Mouse (Mus musculus): ENCODE results near the gene Sds.
"Not testable (repeated sequence)": the region's sequence is repeated elsewhere in the genome, so short reads cannot be mapped to it uniquely, and the experiment has no call there.

Sds gene

GRCm38 (mm10) chr5:120487844-120488243 lies 11.5 kb downstream of the Sds start:
- DNase-seq (ENCODE audit: low read depth) = no peak

GRCm38 (mm10) chr5:120490679-120491192 lies 14.4 kb downstream of the Sds start:
- DNase-seq (ENCODE audit: low read depth) = no peak

DNA sequence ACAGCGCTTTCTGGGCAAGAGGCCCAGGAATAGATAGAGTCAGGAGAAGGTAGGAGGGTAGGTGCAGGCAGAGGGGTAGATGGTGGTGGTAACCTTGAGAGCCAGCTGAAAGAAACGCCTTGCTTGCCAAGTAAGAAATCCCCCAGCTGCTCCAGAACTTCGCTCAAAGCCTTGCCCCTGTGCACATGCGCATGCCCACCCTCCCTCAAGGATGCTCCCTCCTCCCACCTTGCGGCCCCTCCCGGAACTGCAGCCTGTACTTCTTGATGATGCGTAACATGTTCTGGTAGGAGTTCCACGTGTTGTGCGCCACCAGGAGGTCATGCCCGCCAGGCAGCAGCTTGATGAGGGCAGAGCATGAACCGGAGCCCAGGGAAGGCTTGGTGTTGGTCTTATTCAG lies 16.1 kb downstream of the Sds start:
- no peak for DNase-seq (ENCODE audit: low read depth)

GRCm38 (mm10) chr5:120493440-120493839 lies 17.1 kb downstream of the Sds start:
- no peak for DNase-seq (ENCODE audit: low read depth)

GRCm38 (mm10) chr5:120493873-120494395 lies 17.6 kb downstream of the Sds start:
- DNase-seq (ENCODE audit: low read depth) = no peak

DNA sequence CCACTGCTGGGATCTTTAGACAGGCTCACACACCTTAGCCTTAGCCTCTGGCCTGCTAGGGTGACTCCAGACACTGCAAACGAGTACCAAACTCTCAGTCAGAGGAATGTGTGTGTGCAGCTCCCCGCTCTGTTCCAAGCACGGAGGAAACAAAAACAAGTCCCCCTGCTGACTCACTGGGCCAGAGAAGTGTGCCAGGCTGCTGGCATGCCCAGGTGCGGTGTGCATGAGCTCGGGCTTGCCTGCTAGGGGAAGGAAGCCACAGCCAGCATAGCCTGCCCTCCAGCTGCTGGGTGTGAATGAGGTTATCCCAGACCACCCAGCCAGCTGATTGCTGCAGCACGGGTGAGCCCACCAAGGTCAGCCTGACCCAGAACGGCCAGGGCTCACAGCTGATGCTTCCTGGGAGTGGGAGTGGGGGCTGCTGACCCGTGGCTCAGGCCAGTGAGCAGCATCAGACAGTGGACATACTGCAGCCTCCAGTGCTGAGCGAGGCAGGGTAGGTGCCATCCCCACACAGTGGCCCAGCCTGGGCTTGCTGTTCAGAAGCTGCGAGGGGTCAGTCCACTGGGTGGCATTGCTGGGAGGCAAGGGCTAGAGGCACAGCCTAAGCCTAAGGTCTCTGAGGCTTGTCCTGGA lies 18.9 kb downstream of the Sds start:
- no peak for DNase-seq (ENCODE audit: low read depth)

DNA sequence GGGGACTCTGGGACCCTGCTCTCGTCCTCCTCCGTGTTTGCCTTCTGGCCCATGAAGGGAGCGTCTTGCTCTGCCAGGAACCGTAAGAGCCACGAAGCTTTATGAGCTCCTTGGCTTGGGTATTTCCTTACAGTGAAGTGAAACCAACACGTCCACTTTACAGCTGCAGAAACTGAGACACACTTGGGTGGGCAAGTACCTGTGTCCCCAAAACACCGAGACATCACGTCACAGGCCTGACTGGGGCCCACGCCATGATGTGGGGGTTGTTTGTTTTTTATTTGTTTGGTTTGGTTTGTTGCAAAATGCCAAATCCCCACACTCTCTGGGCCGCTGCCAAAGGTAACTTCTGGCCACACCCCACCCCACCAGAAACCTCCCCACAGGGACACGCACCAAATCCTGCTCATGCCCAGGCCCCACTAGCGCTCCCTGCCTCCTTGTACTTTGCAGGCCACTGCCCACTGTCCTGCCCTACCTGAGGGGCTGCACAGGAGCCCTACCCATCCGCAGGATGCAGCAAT lies 19.4 kb downstream of the Sds start:
- DNase-seq (ENCODE audit: low read depth) = no peak

GRCm38 (mm10) chr5:120497071-120497470 lies 20.7 kb downstream of the Sds start:
- no peak for DNase-seq (ENCODE audit: low read depth)

- no peak for DNase-seq (ENCODE audit: low read depth)
These were observed 22.9 kb downstream of the Sds start for GRCm38 (mm10) chr5:120499202-120499601.

DNA sequence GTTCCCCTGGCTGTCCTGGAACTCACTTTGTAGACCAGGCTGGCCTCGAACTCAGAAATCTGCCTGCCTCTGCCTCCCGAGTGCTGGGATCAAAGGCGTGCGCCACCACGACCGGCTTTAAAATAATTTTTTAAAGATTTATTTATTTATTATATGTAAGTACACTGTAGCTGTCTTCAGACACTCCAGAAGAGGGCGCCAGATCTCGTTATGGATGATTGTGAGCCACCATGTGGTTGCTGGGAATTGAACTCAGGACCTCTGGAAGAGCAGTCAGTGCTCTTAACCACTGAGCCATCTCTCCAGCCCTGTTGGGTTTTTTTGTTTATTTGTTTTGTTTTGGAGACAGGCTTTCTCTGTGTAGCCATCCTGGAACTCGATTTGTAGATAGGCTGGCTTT lies 24.3 kb downstream of the Sds start:
- DNase-seq (ENCODE audit: low read depth) = not testable (repeated sequence)

GRCm38 (mm10) chr5:120502147-120502621 lies 25.9 kb downstream of the Sds start:
- no peak for DNase-seq (ENCODE audit: low read depth)

- no peak for DNase-seq (ENCODE audit: low read depth)
These were observed 26.4 kb downstream of the Sds start for GRCm38 (mm10) chr5:120502675-120503143.

DNA sequence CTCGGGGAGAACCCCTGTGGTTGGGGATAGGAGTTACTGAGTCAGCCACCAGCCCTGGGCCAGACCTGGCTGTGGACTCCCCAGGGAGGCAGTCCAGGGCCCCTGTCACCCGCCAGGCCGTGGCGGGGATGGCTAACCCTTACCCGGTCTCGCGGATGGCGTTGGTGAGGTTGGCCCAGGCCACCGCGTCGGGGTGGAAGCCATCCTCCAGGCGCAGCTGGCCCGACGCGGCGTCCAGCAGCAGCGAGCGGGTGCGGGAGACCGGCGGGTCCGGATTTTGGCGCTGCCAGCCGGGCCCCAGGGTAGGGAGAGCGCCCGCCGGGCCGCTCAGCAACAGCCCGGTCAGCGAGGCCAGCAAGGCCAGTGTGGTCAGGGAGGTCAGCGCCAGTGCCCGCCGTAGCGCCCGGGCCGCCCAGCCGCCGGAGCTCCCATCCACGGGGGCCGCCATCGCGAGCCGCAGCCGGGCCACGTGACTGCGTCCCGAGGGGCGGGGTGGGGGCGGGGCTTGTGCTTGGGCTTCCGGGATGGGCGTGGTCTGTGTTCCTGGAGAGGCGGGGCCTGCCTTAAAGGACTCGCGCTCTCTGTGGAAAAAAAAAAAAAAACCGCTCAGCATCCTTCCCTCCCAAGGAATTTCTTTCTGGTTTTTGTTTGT lies 26.9 kb downstream of the Sds start, which contains the start of gene Plbd2:
Plbd2 (minus strand) TSS at position 482 of the 652 bp plus-strand sequence.
- DNase-seq (ENCODE audit: low read depth) = peak; percentile 73

DNA sequence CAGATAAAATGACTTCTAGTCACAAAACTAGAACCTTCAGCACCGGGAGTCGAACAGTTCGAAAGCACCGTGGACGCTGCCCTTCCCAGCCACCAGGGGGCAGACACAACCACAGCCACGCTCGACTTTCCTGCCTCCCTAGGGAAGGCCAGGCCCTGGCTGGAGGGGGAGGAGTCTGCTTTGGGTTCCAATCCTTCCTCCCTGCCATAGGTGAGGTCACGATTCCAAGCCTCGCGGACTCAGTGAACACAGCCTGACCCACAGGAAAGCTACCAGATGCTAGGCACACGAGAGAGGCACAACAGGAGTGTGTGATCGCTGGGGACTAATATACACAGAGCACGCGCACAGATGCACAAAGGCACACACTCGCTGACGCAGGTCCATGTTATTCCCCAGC lies 29.0 kb downstream of the Sds start:
- no peak for DNase-seq (ENCODE audit: low read depth)

- DNase-seq (ENCODE audit: low read depth) = no peak
These were observed 29.5 kb downstream of the Sds start for GRCm38 (mm10) chr5:120505781-120506180.

DNA sequence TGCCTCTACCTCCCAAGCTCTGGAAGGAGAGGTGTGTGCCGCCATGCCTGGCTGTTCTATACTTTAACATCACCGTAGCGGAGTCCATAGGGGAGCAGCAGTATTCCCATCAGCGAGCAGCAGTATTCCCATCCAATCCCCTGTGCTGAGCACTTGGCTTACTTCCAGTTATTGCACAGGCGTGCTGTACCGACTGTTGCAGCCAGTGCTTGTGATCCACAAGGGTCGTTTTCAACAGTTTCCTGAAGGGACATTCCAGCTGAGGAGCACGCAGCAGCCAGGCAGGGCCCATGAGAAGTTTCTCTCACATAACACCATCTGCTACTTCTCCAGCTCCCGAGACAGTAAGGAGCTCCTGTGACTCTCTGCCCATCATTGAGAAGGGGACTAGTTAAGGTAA lies 30.2 kb downstream of the Sds start:
- no peak for DNase-seq (ENCODE audit: low read depth)

GRCm38 (mm10) chr5:120507311-120507710 lies 31.0 kb downstream of the Sds start:
- no peak for DNase-seq (ENCODE audit: low read depth)

DNA sequence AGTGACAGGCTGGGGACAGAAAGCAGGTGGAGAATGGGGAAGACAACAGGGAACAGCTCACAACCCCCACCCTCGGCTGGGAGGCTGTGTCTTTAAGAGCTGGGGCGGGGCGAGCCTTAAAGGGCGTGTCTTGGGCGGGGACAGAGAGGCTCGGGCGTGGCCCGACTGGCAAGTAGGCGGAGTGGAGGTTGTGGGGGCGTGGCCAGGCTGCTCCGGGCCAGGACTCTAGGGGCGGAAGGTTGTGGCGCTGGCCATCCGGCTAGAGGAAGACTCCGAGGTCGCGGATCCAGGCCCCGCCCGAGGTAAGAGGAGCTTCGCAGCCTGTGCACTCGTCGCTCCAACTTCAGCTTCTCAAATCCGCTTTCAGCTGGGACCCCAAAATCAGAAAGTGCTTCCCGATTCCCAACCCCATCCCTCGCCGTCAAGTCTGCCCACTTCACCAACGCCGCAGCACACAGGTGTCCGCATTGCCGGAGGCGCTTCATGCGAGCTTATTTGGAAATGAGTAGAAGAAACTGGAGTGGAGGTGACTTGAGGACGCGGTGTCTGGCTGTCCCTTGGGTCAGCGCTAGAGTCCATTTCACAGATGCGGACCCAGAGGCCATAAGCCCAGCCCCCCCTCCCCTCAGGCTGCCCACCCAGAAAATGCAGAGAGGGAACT lies 34.8 kb downstream of the Sds start, which contains the start of gene Slc8b1:
Slc8b1 (plus strand) TSS at position 187 of the 661 bp plus-strand sequence.
- peak; percentile 86 for DNase-seq (ENCODE audit: low read depth)

GRCm38 (mm10) chr5:120511643-120512220 lies 35.4 kb downstream of the Sds start:
- no peak for DNase-seq (ENCODE audit: low read depth)

- no peak for DNase-seq (ENCODE audit: low read depth)
These were observed 36.7 kb downstream of the Sds start for GRCm38 (mm10) chr5:120512911-120513555.

- DNase-seq (ENCODE audit: low read depth) = no peak
These were observed 37.8 kb downstream of the Sds start for GRCm38 (mm10) chr5:120514031-120514677.
